Mouse (Mus musculus): ENCODE measurements at regions not wholly inside any gene's neighbourhood (a gene's known extent, or its start where the extent isn't known, plus 50 kb on each side); places are given as distances from the start of the nearest gene placed in this dataset.

DNA sequence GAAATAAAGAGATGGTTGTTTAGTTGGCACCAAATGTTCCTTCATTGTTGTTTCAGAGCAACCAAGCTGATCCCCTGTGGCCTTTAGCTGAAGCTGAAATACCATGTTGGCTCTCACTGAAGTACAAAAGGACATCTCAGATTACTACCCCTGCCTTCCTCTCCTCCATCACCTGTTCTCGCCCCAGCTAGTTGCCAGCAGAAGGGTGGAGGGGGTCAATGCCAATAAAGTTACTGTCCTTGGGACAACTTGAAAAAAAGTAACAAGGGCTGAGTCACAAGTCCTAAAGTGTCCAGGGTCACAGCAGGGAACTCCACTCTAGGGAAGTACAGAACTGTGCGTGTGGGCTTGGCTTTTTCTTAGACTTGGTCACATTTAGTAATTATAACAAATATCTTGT lies 216.0 kb downstream of the Lnpk start:
- no peak for DNase-seq
- intact Hi-C loops (cut with DNase I), result no loop called here

DNA sequence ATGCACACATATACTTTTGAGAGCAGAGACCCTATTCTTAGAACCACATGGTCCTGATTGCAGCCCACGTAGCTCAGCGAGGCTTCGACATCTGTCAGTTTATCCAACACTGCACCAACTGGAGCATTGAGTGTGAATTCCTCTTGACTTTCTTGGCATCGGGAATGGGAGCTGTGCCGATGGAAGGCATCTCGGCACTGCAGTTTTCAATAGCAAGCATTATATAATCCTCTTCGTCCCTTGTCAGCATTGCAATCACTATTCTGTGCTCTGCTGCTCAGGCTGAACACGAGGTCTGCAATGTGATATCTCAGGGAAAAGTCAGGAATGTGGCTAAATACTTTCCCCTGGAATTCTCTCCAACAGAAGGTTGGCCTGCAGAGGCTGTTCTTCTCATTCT lies 224.6 kb downstream of the Lnpk start:
- intact Hi-C loops (cut with DNase I), result no loop called here
- DNase-seq, result peak in 1 of 2 experiments; percentile 3

GRCm38 (mm10) chr2:74349809-74350208 lies 229.4 kb downstream of the Lnpk start:
- DNase-seq, result no peak
- intact Hi-C loops (cut with DNase I), result no loop called here

DNA sequence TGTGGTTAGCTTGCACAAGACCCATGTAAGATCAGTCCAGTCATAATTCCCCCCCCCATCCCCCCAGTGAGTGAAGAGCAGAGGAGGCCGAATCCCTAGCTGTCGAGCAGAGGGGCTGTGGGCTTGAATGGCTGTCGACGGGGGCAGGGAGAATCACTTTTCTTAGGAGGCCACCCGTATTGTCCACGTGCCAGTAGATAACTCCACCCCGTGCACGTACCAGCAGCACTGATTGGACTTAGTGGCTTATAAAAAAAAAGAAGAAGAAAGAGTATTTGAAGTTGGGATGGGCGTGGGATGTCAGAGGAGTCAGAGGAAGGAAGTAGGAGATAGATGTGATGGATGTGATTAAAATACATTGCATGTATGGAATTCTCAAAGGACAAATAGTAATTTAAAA lies 272.9 kb downstream of the Lnpk start:
- DNase-seq, result no peak
- intact Hi-C loops (cut with DNase I), result no loop called here

- peak; percentile 8 for DNase-seq
These were observed 278.3 kb downstream of the Lnpk start for GRCm38 (mm10) chr2:74300885-74301451.

DNA sequence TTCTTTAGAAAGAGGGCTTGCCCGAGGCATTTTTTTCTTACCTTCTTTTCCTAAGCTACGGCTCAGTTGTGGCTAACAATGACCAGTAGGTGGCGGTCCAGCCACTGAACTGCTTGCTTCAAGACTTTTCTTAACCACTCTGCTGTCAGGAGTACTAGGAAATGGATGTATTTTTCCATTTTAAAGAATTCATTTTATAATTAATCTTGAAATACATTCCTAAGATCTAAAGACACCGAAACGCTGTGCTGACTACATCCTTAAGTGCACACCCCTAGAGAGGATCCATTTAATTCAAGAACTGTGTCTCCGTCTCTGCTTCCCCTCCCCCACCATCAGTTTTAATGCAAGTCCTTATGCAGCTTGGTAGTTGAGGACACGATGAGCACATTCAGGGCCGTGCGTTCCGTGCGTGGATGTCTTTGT lies 278.9 kb downstream of the Lnpk start:
- intact Hi-C loops (cut with DNase I), result loop anchor here (1.0 to 2.0 kb wide), 2 partner anchors 234 to 363 kb away; no protein-coding TSS in a partner anchor
- peak; percentile 64 to 77 for DNase-seq

More at GRCm38 (mm10) chr2:74300885-74301451, 278.3 kb downstream of the Lnpk start:
- intact Hi-C loops (cut with DNase I), result loop anchor here (1.0 to 2.0 kb wide), 2 partner anchors 234 to 362 kb away; no protein-coding TSS in a partner anchor

DNA sequence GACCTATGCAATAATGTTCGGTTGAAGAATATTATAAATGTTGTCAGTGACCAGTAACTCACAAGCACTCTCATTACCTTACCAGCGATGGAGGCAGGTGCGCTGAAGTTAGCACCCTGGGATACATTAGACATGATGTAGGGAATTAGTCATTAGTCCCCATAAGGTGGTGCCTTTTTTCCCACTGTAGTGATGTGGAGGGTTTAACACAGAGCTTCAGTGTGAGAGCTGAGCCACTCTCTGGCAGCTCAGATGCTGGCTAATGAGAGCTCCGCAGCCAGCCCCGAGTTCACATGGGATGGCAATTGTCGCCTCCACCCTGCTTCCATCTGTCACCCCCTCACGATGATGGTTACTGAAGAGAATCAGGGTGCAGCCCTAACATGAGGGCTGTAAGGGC lies 286.6 kb downstream of the Lnpk start:
- no peak for DNase-seq
- intact Hi-C loops (cut with DNase I), result no loop called here

- no peak for DNase-seq
These were observed 287.5 kb downstream of the Lnpk start for GRCm38 (mm10) chr2:74291416-74292396.

DNA sequence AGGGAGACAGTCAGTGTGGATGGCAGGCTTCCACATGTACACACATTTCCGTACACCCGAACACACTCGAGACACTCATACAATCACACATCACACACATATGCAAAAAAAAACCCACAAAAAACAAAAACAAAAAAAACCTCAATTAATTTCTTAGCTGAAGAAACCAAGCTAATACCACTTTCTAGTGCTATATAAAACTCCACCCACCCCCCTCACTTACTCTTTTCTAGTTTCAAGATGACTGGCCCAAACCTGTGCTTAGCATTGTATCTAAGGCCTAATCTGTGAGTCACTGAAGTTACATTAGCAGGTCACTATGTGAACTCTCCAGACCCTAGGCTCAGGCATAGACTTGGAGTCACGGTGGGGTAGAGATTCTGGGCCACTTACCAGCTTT lies 293.6 kb downstream of the Lnpk start:
- no peak for DNase-seq
- intact Hi-C loops (cut with DNase I), result no loop called here

More at GRCm38 (mm10) chr2:74291416-74292396, 287.5 kb downstream of the Lnpk start:
- intact Hi-C loops (cut with DNase I), result no loop called here

DNA sequence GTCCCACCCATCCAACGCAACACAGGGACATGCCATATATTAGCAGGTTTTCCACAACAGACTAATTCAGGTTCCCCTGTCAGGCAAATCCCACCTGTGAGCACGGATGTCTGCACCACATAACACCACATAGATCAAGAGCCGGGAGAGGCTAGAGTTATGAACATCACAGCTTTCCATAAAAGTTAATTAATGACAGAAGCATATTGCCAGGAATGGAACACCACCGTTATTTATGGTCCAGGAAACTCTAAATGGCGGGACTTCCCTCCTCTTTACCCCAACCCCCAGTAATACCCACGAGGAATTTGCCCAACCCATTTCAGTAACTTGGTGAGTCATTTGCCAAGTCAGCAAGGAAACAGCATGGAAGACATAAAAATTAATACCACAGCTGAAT lies 314.3 kb downstream of the Lnpk start:
- intact Hi-C loops (cut with DNase I), result no loop called here
- DNase-seq, result no peak

- DNase-seq, result no peak
- intact Hi-C loops (cut with DNase I), result no loop called here
These were observed 322.0 kb downstream of the Lnpk start for GRCm38 (mm10) chr2:74257034-74257781.

GRCm38 (mm10) chr2:74247521-74247920 lies 331.7 kb downstream of the Lnpk start:
- intact Hi-C loops (cut with DNase I), result loop anchor here (2.0 kb wide), 1 partner anchor 181 kb away; no protein-coding TSS in a partner anchor
- peak in 1 of 2 experiments; percentile 3 for DNase-seq

DNA sequence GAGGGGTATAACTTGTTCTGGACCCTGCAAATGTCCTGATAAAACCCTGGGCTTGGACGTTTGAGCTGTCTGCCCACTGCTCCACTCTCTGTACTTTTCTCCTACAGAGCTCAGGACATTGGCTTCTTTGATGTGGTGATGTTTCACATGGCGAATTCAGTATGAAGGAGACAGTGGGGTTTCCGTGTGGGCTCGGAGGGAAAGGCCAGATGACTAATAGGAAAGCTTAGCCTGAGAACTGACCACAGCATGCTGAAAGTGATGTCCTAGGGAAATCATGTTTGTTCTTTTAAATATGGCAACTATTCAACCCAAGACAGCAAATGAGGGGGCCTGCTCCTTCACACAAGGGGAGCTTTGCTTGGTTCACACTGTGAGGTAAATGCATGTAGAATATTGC lies 332.6 kb downstream of the Lnpk start:
- no peak for DNase-seq
- intact Hi-C loops (cut with DNase I), result loop anchor here (2.0 kb wide), 1 partner anchor 180 kb away; no protein-coding TSS in a partner anchor

DNA sequence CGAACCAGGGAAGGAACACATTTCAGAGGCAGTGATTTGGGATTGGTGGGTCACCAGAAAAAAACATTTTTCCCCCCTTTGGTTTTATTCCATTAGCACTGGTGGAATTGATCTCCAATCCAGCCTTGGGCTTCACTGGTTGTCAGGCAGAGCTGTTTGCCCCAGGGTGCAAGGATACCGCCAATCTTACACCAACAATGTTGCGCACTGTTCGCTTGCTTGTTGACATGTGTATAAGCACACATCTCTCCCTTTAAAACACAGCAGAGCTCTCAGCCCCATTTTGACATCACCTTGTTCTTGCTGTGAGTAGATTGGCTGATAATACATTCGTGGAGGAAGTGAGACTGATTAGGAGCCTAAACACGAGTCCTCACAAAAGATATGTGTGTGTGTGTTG lies 333.1 kb upstream of the Atp5g3 start:
- intact Hi-C loops (cut with DNase I), result no loop called here
- DNase-seq, result no peak

- intact Hi-C loops (cut with DNase I), result no loop called here
These were observed 332.7 kb upstream of the Atp5g3 start for GRCm38 (mm10) chr2:74243801-74244200.

DNA sequence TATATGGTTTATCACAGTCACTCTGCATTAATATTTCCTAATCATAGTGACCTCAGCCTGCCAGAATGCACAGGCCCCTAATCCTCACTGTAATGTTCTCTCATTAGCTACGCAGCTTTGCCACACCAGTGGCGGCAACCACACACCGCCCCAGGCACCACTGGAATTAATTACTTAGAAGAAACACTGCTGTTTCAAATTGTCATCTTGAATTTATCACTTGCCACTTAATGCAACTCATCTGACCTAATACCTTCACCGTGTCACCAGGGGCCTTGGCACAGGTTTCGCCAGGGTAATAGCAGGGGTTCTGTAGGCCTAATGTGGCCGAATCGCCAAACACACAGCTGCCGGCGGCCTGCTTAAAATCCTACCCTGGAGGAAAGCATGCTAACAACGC lies 328.5 kb upstream of the Atp5g3 start:
- DNase-seq, result no peak
- intact Hi-C loops (cut with DNase I), result no loop called here

More at GRCm38 (mm10) chr2:74243801-74244200, 332.7 kb upstream of the Atp5g3 start:
- peak; percentile 0 to 2 for DNase-seq

- DNase-seq, result no peak
- intact Hi-C loops (cut with DNase I), result no loop called here
These were observed 306.3 kb upstream of the Atp5g3 start for GRCm38 (mm10) chr2:74217437-74217836.

- no peak for DNase-seq
- intact Hi-C loops (cut with DNase I), result no loop called here
These were observed 299.1 kb upstream of the Atp5g3 start for GRCm38 (mm10) chr2:74210210-74210609.

- intact Hi-C loops (cut with DNase I), result no loop called here
- DNase-seq, result no peak
These were observed 298.3 kb upstream of the Atp5g3 start for GRCm38 (mm10) chr2:74209421-74209917.

GRCm38 (mm10) chr2:74207440-74207839 lies 296.3 kb upstream of the Atp5g3 start:
- no peak for DNase-seq
- intact Hi-C loops (cut with DNase I), result no loop called here

- DNase-seq, result no peak
- intact Hi-C loops (cut with DNase I), result no loop called here
These were observed 291.6 kb upstream of the Atp5g3 start for GRCm38 (mm10) chr2:74202776-74203175.

Measured in heart, postnatal 10 days (tissue).